Mouse (Mus musculus): ENCODE data around the gene Arl4c.

DNA sequence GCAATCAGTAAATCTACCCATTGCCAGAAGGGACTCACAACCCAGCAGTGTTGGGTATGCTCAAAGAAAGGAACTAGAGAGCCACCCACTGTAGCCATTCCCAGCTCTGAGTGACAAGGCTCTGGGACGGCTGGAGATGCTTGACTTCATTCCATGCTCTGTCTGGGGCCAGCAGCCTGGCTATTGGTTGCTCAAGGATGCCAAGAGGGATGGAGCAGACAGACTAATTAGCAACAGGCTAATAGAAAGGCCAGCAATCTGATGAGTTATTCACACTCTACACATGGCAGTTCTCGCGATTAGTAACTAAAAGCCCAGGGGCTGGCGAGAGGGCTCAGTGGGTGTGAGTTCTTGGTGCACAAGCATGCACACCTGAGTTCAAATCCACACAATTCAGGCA lies 5.6 kb downstream of the Arl4c start:
- TF ChIP-seq POLR2A (IDR thresholded peaks at IDR 0.05; ENCODE audit: insufficient read depth, low read depth, low read length): no peak
- TF ChIP-seq CTCF (IDR thresholded peaks at IDR 0.05; ENCODE audit: insufficient read depth, low read depth, low read length): no peak

Data from olfactory bulb, adult 2 months (tissue).